Mouse (Mus musculus): Measurements from ENCODE around the gene Slc5a9. TPM values are rescaled to one million over a fixed set of nuclear protein-coding genes. Genes with fewer than 3 reads are reported as not detected.
"Not testable (repeated sequence)": the region's sequence is repeated elsewhere in the genome, so short reads cannot be mapped to it uniquely, and the experiment has no call there.

The Slc5a9 gene
- total RNA-seq (2021) (not detected), polyA plus RNA-seq (2012; rRNA removed) (not detected in 2 replicates)
- long read RNA-seq = 0 reads

DNA sequence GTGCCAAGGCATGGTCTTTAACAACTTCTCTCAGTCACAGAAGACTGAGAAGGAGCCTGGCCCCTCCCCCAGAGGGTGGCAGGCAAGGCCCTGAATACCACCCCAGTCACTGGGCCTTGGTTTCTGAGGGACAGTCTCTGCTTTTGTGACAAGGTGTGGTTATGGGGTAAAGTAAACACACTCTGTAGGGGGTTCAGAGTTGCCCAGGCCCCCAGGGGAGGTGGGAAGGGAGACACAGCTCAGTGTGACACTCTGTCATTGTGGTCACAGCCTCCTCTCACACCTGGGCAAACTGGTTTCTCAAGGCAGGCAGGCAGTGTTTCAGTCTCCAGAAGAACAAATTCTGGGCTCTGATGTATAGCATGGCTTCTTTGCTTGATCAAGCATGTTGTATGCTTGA, at the start of gene Slc5a9:
Gene Slc5a9 (minus strand): TSS at position 144 of the 400 bp plus-strand sequence.
- no peak for DNase-seq

DNA sequence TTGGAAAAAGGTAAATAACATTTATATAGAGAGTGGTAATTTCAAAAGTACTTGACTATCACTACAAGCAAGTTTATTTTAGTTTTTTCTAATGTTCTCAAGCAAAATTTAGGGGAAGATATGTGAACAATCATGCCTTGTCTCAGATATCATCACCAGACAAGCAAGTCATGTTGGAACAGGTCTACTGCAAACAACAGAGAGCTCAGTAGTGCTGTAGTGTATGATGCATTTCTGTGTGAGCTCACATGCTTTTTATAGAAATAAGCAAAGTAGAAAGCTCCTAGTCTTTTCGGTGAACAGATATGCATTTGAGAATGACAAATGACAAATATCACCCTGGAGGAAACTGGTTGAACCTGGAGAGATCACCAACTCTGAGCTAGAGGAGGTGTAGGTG, 16.4 kb upstream of the Slc5a9 start, which contains the start of gene Skint8:
Gene Skint8 (plus strand): TSS at position 301 of the 400 bp plus-strand sequence.
- no peak for DNase-seq

DNA sequence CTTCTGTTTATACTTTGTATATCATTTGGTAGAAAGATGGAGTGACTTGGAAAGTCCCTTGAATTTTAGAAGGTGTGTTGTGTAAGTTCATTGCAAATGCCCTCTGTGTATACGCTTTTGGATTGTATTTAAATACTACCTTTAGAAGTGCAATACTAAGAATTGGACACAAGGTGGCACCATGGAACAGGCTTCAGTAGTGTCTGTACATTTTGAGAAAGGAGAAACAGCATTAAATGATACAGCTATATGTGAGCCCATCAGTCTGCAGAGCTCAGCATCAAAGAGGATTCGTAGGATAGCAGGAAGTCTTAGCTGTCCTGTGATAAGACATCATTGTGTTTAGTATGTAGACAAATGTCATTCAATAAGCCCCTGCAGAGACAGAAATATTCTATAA, 5.2 kb upstream of the Slc5a9 start:
- no peak for DNase-seq

DNA sequence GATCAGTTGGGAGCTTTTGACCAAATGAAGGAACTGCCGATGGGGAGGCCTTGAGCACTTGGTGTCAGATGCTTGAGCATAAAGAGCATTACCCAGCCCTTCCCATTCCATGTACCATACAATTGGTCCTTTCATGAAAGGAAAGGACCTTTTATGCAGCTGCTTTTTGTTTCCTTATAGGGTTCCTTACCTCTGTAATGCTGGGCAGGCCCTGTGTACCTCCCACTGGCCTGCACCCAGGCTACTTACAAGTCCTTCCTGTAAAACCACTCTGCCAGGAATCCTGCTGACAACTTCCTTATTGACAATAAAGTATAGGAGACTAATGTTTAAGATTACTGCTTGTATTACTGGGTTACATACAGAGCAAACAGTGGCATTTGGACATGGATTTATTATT, 1.2 kb downstream of the Slc5a9 start:
- no peak for DNase-seq

DNA sequence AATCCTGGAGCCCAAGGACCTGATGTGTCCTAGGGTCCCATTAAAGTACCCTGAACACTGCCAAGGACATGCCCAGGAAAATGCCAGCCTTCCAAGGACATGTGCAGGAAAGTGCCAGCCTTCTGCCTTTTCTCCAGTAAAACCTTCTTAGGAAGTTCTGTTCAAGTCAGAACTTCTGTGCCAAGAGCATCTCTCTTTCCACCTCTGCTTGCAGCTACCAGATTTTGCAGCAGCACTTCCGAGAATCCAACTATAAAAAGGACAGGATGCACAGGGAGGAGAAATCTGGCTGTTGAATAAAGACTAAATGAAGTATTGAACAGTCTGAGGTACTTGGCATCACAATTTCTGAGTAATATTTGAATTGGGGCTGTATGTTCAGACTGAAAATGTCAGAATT, 2.2 kb downstream of the Slc5a9 start:
- DNase-seq = not testable (repeated sequence)

DNA sequence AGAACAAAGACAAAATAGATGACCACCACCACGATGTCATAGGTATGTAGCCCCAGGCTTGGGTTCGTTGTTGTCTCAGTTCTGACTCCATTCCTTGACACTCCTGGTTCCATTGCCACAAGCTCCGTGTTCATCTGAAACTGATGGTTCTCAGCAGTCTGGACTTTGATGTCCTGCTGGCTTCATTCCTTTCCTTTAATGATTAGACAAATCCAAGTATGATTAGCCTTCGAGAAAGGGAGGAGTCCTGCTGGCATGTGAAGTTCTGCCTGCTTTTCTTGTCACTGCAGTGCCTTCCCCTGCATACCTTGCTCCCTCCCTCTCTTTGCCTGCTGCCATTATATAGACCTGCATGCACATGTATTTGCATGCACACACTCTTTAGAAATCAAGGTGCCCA, 4.2 kb downstream of the Slc5a9 start:
- no peak for DNase-seq

DNA sequence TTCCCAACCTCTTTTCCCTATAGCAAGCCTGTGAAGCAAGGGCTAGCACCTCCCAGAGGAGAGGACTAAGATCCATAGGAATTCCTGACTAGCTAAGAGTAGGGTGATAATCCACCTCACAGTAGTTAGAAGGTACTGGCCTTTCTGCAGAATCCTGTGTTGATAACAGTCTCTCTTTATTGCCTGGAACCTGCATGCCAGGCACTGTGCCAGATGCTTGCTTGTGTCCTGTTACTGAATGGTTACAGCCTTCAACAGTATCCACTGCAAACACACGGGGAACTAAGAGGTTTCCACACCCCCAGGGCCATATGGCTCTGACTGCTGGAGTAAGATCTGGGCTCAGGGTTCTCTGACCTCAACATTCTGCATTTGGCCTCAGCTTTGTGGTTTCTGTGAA, 5.0 kb downstream of the Slc5a9 start:
- DNase-seq = no peak

DNA sequence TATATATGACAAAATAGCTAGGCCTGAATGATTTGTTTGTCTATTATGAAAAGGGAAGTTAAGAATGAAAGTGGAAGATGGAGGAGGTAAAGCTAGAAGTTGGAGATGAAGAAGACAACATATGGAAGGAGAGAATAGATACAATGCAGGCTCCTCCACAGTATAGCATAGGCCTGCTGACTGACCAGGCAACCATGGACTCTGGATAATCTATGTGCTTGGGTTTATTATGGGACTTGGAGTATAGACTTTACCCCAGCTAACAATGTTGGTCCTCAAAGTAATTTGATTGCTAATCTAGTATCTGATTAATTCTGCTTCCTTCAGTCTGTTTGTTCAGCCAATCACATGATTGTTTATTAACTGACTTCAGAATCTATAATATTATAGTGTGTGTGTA, 10.6 kb downstream of the Slc5a9 start:
- DNase-seq = no peak

DNA sequence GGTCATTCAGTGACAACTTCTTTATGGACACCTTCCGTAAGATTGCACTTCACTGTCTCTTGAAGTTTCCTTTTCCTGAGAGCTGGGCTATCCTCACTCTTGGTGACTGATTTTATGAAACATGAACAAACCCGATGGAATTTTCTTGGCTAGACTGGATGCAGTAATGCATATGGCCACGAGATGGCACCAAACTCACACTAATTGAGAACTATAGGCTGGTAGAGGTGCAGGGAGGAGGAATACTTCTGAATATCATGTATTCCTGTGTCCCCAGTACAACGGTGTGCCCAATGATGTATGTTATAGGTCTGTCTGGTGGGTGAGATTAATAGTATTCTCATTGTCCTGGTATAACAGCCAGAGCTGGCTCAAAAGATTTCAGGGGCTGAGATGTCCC, 16.1 kb downstream of the Slc5a9 start:
- peak; percentile 76 for DNase-seq

DNA sequence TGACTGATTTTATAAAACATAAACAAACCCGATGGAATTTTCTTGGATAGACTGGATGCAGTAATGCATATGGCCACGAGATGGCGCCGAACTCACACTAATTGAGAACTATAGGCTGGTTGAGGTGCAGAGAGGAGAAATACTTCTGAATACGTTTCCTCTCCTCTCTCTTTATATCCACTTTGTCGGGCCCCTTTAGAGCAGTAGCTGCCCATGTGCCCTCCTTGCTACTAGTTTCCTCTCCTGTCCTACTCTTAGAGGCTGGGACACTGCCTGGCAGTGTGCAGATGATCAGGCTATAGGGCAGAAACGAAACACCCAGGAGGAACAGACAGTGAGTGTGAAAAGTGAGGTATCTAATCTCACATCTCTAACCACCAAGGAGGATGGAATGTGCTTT, 16.7 kb downstream of the Slc5a9 start:
- peak; percentile 58 for DNase-seq

DNA sequence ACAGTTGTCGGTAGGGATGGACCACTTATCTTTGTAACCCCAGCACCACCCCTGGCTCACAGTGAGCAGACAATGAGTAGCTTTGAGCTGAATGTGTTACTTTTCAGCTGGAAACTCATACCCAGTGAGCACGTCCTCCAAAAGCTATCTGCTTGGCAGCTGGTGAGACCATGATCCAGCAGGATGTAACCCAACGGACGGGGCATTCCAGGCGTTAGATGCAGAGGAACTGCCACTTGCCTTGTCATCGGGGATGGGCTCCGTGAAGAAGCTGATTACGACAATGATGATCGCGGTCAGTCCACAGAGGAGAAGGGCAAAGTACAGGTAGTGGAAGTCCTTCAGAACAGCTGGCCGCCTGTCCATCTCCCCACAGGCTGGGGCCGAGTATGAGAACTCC, 19.2 kb downstream of the Slc5a9 start:
- no peak for DNase-seq

DNA sequence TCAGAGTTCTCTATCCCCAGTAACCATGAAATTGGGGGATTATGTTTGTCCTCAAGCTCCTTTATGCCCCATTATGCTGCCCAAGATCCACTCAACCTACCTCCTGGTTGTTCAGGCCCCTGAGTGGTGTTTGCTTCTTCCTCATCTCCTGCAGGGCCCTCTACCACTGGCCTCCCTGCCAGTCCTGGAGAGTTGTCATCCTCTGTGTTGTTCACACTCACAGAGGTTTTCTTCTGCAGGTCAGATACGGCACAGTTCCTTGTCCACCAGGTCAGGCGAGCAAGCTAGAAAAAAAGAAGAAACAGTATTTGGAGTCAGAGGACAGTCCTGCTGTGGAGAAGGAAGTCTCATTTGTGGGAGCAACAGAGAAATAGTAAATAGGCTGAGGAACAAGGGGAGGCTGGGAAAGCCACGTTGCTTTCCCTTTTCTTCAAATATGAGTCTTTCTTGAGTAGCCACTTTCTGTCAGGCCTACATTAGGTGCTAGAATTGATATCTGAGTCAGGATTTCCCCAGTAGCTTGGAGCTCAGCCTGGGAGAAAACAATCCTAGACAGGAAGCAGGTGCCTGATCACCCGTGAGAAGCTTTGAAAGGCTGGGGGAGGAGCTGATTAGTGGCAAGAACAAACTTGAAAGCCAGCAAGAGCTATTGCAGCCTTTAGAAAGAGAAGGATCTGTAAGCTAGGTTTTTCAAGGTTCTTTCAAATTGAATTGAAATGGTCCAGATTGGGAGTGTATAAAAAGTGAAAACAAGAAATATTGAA, 22.4 kb downstream of the Slc5a9 start:
- DNase-seq = no peak

DNA sequence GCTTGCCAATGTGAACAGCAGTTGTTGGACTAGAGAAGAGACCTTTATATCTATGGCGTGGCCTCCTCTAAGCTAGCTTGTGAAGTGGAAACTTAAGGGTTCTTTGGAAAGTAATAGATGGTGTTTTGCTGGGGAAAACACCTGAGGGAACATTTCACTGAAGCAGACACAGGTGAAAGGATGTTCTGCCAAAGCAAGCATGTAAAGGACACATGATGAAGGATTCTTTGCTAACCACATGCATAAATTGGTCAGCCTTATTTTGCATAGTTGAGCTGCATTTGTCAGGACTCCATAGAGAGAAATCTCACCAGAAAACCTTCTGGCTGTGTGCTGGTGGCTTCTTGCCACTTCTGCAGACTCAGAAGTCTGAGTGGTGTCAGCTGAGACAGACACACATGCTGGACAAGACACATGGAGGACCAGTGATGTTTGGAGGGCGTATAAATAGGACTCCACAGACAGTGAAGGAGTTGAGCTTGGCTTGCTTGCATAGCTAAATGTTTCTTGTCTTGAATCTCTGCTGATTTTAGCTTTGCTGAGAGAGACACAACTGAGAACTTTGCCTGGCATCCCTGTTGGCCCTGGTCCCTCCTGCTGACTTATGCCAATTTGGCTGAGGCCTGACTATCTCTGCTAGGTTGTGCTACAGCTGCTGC, 34.8 kb downstream of the Slc5a9 start:
- no peak for DNase-seq

DNA sequence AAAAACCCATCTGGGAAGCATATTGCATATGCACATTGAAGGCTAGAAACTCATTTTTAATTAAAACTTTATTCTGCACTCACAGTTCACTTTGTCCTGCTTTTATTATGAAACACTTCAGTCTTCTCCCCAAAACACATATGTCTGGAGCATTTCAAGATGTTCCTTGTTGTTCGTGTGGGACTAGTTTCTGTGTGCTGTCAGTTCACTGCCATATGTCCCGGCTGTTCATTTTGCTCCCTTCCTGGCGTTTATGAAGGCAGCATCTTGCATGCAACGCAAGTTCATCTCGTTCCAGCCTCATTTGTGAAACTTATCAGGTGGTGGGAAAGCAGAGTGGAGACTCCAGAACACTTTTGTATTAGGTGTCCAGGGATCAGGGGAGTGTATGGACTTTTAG, 36.0 kb downstream of the Slc5a9 start:
- no peak for DNase-seq

DNA sequence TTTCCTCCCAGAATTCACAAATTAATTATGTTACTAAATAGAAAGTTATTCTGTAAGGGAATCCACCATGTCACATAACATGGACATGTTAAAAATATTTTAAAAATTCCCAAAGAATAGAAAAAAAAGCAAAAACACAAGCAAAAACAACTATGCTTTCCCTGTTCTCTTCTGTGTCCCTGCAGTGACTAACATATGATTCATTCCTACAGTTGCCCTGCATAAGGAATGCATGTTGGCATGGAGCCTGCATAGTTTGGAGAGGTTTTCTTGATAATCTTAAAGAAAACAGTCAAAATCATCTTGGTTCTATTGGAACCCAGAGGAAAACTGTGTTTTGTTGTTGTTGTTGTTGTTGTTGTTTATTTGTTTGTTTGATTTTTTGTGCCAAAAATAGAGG, 50.1 kb downstream of the Slc5a9 start:
- DNase-seq = no peak

DNA sequence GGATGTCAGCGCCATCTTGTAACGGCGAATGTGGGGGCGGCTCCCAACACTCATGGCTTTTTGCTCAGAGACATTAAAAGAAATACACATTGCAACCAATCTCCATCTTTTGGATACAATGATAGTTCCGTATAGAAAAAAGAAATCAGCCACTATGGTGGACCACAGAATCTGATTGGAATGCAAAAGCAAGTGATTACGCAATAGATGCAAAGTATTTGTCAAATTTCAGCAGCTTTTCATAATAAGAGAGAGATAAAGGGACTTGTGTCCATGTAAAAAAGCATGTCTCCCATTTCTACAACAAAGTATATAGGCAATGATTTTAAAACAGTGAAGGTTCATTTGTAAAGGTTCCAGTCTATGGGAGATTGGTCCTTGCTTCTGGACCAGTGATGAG, 63.8 kb downstream of the Slc5a9 start:
- DNase-seq = no peak

Other genes starting within 250 kb of the Slc5a9 start
- 10 to 100 TPM in 1 of 2 experiments, 1 to 10 TPM in 1; 9.1 to 11.5 TPM for gene Spata6, start 182.9 kb downstream of the Slc5a9 start, total RNA-seq (2021)
- 56.4 and 70.4 TPM in 2 replicates for gene Spata6, start 182.9 kb downstream of the Slc5a9 start, polyA plus RNA-seq (2012; rRNA removed)
- gene Skint8, start 16.5 kb upstream of the Slc5a9 start, total RNA-seq (2021) = not detected
- not detected in 2 replicates for gene Skint8, start 16.5 kb upstream of the Slc5a9 start, polyA plus RNA-seq (2012; rRNA removed)
- gene Skint7, start 70.0 kb upstream of the Slc5a9 start, total RNA-seq (2021) = not detected
- gene Skint7, start 70.0 kb upstream of the Slc5a9 start, polyA plus RNA-seq (2012; rRNA removed) = not detected in 2 replicates
- gene Skint1, start 103.4 kb upstream of the Slc5a9 start, total RNA-seq (2021) = not detected
- not detected in 2 replicates for gene Skint1, start 103.4 kb upstream of the Slc5a9 start, polyA plus RNA-seq (2012; rRNA removed)
- gene Skint4, start 169.1 kb upstream of the Slc5a9 start, total RNA-seq (2021) = not detected
- not detected in 2 replicates for gene Skint4, start 169.1 kb upstream of the Slc5a9 start, polyA plus RNA-seq (2012; rRNA removed)

All from adrenal gland, adult 2 months (tissue).